Mouse (Mus musculus): ENCODE data around the gene Mpp4.

- TF ChIP-seq POLR2A (IDR thresholded peaks at IDR 0.05; ENCODE audit: borderline replicate concordance, low read depth, low read length) (no peak), CTCF (IDR thresholded peaks at IDR 0.05; ENCODE audit: low read depth, low read length) (no peak)
Measured at GRCm38 (mm10) chr1:59200960-59201359, 37.8 kb upstream of the Mpp4 start.

All from bone marrow macrophage, adult 2 months (primary cell).